Mouse (Mus musculus): ENCODE measurements around the gene Fam185a. TPM values are rescaled to one million over a fixed set of nuclear protein-coding genes. Genes with fewer than 3 reads are reported as not detected.

Fam185a gene
- 3.5 TPM for total RNA-seq (2023)

GRCm38 (mm10) chr5:21424614-21425602 is at the start of gene Fam185a, which contains the start of gene Ccdc146:
TSS of gene Fam185a (plus strand) at chr5:21424958.
TSS of gene Ccdc146 (minus strand) at chr5:21424677.

Other genes starting within 250 kb of the Fam185a start
- 13.6 TPM for gene Gsap, start 238.7 kb upstream of the Fam185a start, total RNA-seq (2023)
- gene Fgl2, start 52.3 kb upstream of the Fam185a start, total RNA-seq (2023) = 1.7 TPM
- gene Ccdc146, start 281 bp upstream of the Fam185a start, total RNA-seq (2023) = not detected
- gene Lrrc17, start 118.6 kb downstream of the Fam185a start, total RNA-seq (2023) = not detected
- gene Fbxl13, start 220.7 kb downstream of the Fam185a start, total RNA-seq (2023) = not detected
- 41.5 TPM for gene Armc10, start 220.9 kb downstream of the Fam185a start, total RNA-seq (2023)